Mouse (Mus musculus) spleen, adult 2 months (tissue): ENCODE data around the gene Pdrg1.

Experiments
- CTCF ChIP-seq: fragments of 200-500 bp; IDR thresholded peaks from 2 replicates; pipeline ENCODE4 v1.5.1; 2011; ENCODE audit warnings: mild to moderate bottlenecking, inconsistent platforms; ENCODE audit not compliant: insufficient read depth, insufficient read length, insufficient replicate concordance; ENCODE audit errors: extremely low read depth
- POLR2A ChIP-seq: fragments of 200-500 bp; IDR thresholded peaks from 2 replicates; pipeline ENCODE4 v1.6.1; 2011; ENCODE audit warnings: low read depth, low read length, inconsistent platforms

DNA sequence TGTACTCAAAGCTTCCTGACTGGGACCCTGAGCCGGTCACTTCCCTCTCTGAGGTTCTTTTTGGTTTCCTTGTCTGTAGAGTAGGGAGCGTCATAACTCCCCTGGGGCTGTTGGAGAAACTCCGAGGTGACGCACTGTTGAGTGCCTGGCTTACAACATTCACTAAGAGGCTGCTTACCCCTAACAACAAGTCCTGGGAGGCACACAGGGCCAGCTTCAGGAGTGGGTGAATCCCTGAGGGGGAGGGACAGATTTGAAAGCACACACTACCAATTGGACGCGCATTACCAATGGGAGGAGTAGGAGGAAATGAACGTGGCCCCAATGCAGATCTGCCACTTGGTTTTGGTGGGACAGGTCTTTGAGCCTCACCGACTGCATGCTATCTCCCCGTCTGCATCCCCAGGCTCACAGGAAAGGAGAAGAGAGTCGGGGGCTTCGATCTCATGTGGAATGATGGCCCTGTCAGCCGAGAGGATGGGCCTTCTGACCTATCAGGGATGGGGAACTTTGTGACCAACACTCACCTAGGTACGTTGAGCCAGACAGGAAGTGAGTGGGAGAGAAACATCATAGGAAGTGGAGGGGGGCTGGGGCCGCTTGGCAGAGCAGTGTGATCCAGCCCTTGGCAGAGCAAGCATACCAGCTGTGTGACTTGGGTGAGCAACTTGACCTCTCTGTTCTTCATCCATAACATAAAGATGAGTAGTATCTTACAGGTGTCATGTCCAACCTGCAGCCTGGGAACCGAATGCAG, 12.6 kb downstream of the Pdrg1 start:
- no peak for TF ChIP-seq POLR2A
- TF ChIP-seq CTCF: no peak
